Mouse (Mus musculus): Measurements from ENCODE around the gene Gm13212.
A peak's percentile ranks its signal among the peaks of the same experiment; 100 is the strongest.
"Not testable (repeated sequence)": the region's sequence is repeated elsewhere in the genome, so short reads cannot be mapped to it uniquely, and the experiment has no call there.

The Gm13212 gene

GRCm38 (mm10) chr4:145585078-145585477, at the start of gene Gm13212:
Gene Gm13212, plus strand, starts transcription at chr4:145585166.
- peak; percentile 61 for DNase-seq (ENCODE audit: low read depth)

DNA sequence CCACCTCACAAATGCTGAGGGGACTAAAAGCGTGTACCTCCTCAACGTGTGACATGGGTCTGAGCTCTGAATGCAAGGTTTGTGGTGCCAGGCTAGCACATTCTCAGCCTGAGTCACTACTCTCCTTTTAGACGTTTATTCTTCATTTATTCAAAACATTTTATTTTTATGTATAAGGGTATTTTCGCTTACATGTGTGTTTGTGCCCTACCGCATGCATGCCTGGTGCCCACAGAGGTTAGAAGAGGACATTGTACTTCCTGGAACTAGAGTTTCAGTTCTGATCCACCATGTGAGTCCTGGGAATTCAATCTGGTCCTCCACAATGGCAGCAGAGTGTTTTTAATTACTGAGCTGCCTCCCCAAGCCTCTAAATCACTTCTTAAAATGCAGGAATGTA, 41.1 kb upstream of the Gm13212 start:
- not testable (repeated sequence) for DNase-seq (ENCODE audit: low read depth)

DNA sequence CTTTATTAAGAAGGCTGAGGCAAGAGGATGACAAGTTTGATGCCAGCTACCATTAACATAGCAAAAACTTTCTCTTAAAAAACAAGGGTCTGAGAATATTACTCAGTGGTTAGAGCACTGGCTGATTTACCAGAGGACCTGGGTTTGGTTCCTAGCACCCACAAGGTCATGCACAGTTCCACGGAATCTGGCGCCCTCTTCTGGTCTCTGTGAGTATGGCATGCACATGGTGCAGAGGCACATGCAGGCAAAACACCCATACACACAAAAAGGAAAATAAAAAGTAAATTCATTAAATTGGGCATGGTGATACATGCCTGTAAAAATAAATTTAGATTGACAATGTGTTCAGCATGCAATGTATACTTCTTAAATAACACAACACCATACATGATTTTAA, 39.9 kb upstream of the Gm13212 start:
- not testable (repeated sequence) for DNase-seq (ENCODE audit: low read depth)

- DNase-seq (ENCODE audit: low read depth), result not testable (repeated sequence)
Observed at GRCm38 (mm10) chr4:145545734-145546349, 39.1 kb upstream of the Gm13212 start.

DNA sequence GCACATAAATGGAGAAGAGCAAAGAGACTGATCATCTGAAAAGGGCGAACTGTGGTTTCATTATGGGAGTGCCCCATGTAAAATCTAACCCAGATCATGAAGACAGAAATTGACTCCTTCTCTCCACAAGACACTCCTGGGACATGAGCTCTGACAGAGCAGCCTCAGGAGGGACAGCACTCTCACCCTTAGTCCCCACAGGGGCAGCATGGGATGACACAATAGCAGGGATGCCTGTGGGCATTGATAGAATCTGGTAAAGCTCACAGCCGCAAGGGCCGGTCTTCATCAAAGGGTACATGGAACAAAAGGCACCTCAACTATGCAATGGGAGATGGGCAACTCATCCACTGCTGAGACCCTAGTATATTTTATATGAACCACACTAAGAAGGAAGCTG, 38.5 kb upstream of the Gm13212 start:
- DNase-seq (ENCODE audit: low read depth), result not testable (repeated sequence)

GRCm38 (mm10) chr4:145556680-145557079, 28.3 kb upstream of the Gm13212 start:
- DNase-seq (ENCODE audit: low read depth), result no peak

DNA sequence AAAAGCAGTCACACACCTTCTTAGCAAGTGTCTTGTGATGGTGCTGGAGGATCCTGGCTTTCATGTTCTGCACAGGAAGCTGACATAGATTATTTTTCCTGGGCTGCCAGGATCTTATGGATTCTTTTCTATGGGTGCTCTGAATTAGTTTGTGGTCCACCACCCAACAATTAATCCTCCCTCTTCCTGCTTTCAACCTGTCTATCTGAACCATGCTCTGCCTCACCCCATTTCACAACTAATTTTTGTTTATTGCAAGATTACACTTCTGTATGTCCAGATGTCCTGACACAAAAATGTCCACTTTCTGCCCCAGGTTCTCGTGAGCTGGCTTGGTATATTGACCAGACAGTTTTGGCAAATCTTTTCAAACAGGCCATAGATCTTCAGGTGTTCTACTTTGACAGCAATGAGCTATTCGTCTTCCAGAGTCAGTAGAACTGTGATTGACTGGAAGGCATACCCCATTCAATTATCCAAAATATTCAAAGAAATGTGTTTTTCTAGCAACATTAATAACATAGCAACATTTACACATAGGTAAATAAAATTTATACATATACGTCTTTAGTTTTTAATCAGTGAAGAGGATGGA, 25.4 kb upstream of the Gm13212 start:
- DNase-seq (ENCODE audit: low read depth), result no peak

GRCm38 (mm10) chr4:145564111-145564821, 20.7 kb upstream of the Gm13212 start:
- no peak for DNase-seq (ENCODE audit: low read depth)

DNA sequence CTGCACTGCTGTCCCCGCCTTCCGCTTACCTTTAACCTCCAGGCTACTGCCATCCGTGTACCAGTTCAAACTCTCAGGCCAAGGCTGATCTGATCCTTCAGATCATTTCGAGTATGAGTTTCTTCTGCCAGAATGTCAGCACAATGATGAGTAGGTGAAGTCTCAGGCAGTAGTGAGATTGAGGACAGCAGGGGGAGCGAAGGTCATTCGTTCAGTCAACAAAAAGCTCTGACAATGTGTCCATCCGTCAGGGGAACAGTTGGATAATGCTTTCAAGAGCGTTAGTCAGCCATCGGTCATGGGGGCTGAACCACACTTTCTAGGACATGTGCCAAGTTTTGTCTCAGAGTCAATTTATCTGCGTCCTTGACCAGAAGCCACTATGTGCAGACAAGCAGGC, 14.5 kb upstream of the Gm13212 start:
- not testable (repeated sequence) for DNase-seq (ENCODE audit: low read depth)

DNA sequence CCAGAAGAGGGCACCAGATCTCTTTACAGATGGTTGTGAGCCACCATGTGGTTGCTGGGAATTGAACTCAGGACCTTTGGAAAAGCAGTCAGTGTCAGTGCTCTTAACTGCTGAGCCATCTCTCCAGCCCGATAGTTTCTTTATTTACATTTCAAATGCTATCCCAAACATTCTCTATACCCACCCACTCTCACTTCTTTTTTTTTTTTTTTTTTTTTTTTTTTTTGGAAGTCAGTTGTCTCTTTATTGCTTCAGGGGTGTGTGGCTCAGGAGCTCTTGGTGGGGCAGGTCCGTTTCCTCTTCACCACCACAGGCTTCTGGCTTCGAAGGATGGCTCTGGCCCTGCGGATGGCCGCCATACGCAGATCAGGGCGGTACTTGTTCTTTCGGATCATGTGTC, 8.3 kb upstream of the Gm13212 start:
- not testable (repeated sequence) for DNase-seq (ENCODE audit: low read depth)

GRCm38 (mm10) chr4:145580333-145580732, 4.6 kb upstream of the Gm13212 start:
- DNase-seq (ENCODE audit: low read depth), result not testable (repeated sequence)

- DNase-seq (ENCODE audit: low read depth), result not testable (repeated sequence)
Observed at GRCm38 (mm10) chr4:145586046-145586445, 1.1 kb downstream of the Gm13212 start.

GRCm38 (mm10) chr4:145594183-145594582, 9.2 kb downstream of the Gm13212 start:
- not testable (repeated sequence) for DNase-seq (ENCODE audit: low read depth)

- DNase-seq (ENCODE audit: low read depth), result not testable (repeated sequence)
Observed at GRCm38 (mm10) chr4:145594798-145595197, 9.8 kb downstream of the Gm13212 start.

- not testable (repeated sequence) for DNase-seq (ENCODE audit: low read depth)
Observed at GRCm38 (mm10) chr4:145640416-145641185, 55.6 kb downstream of the Gm13212 start.

GRCm38 (mm10) chr4:145670385-145670784, 85.4 kb downstream of the Gm13212 start, which contains the start of gene Zfp980:
Gene Zfp980, plus strand, starts transcription at chr4:145670685.
- DNase-seq (ENCODE audit: low read depth), result not testable (repeated sequence)

- not testable (repeated sequence) for DNase-seq (ENCODE audit: low read depth)
Observed at GRCm38 (mm10) chr4:145674286-145674780, 89.4 kb downstream of the Gm13212 start.

All from c-Kit-positive CD71-positive TER-119-negative erythroid progenitor cells, embryonic 14.5 days (primary cell).